23 mouse cellular contexts compared by ENCODE assay signal in genomic region chr7:144244203-144244602, GRCm38 (mm10).
DNase-seq lines count a peak whose midpoint lies in the region; ATAC-seq and TF ChIP-seq lines count a peak whose summit lies in the region.
"Had no signal": no experiment of that assay in that cellular context is flagged by ENCODE, and none has a peak within 500 bp of the region (broad histone marks: within the 10 kb centered on the region; RNA-seq: fewer than 3 reads in every experiment).

No protein-coding gene starts in this region.

- WGBS in forebrain, postnatal 0 days, result 72% methylated on average over 6 of the region's 6 CpGs
- WGBS in forebrain, embryonic 12.5 days, result 90% methylated on average over 6 of the region's 6 CpGs
- 61% methylated on average over 6 of the region's 6 CpGs for WGBS in kidney, embryonic 16.5 days
- 87% methylated on average over 6 of the region's 6 CpGs for WGBS in hindbrain, embryonic 10.5 days

- 0 out of 2 replicates have a peak overlapping the region, but pooled peaks have one; percentile 9 for H3K27ac ChIP-seq in forebrain, postnatal 0 days (ENCODE audit: low read depth, low read length)
- H3K27ac ChIP-seq in forebrain, embryonic 12.5 days, result no peak overlapping the region
- H3K27ac ChIP-seq in kidney, embryonic 16.5 days (ENCODE audit: low read length), result no peak overlapping the region
- H3K27ac ChIP-seq in hindbrain, embryonic 10.5 days, result no peak overlapping the region
- H3K27ac ChIP-seq: forebrain, embryonic 10.5 days; hindbrain, embryonic 13.5 days; intestine, embryonic 15.5 days had no signal

- no peak for DNase-seq in forebrain, postnatal 0 days
- no peak for DNase-seq in kidney, adult 9 months
- DNase-seq in retina, postnatal 1 day, result peak; percentile 48
- DNase-seq in retina, embryonic 14.5 days (ENCODE audit: low spot score), result no peak
- DNase-seq in brain, adult 2 months (ENCODE audit: low read depth, low spot score), result peak; percentile 50
- no peak for DNase-seq in hindbrain, embryonic 10.5 days (ENCODE audit: low spot score)
- DNase-seq: adrenal gland, postnatal 10 days; adrenal gland, postnatal 36 days; cerebellum, adult 11 months; cerebellum, adult 8-10 months; cerebellum, postnatal 14 days; gastrocnemius, postnatal 10 days; gastrocnemius, postnatal 36 days; heart, adult 11 months had no signal

- ATAC-seq in forebrain, postnatal 0 days, result no peak
- no peak for ATAC-seq in forebrain, embryonic 12.5 days (ENCODE audit: low FRiP score)
- ATAC-seq in kidney, embryonic 16.5 days (ENCODE audit: low FRiP score, low TSS enrichment), result 0 out of 2 replicates have a peak, but pooled peaks have one; percentile 35
- ATAC-seq: CD4-positive, CD25-positive, alpha-beta regulatory T cell, adult 4 months; forebrain, embryonic 14.5 days; hindbrain, embryonic 16.5 days; intestine, embryonic 15.5 days had no signal

- no peaks in the 10 kb centered on the region for H3K9me3 ChIP-seq in forebrain, postnatal 0 days (ENCODE audit: low read length)
- H3K9me3 ChIP-seq in forebrain, embryonic 12.5 days, result no peaks in the 10 kb centered on the region
- H3K9me3 ChIP-seq in kidney, embryonic 16.5 days (ENCODE audit: low read length), result no peaks in the 10 kb centered on the region
- H3K9me3 ChIP-seq in hindbrain, embryonic 10.5 days, result no peaks in the 10 kb centered on the region
- H3K9me3 ChIP-seq: forebrain, embryonic 10.5 days; hindbrain, embryonic 13.5 days; intestine, embryonic 15.5 days had no signal

- no peak overlapping the region for H3K4me3 ChIP-seq in forebrain, postnatal 0 days (ENCODE audit: low read depth, low read length)
- no peak overlapping the region for H3K4me3 ChIP-seq in forebrain, embryonic 12.5 days (replicated peaks)
- no peak overlapping the region for H3K4me3 ChIP-seq in kidney, embryonic 16.5 days (ENCODE audit: low read length)
- H3K4me3 ChIP-seq in hindbrain, embryonic 10.5 days, result no peak overlapping the region
- H3K4me3 ChIP-seq: forebrain, embryonic 10.5 days; hindbrain, embryonic 13.5 days; intestine, embryonic 15.5 days had no signal

- no peak for TF ChIP-seq CTCF in forebrain, postnatal 0 days (IDR thresholded peaks at IDR 0.05; ENCODE audit: low read depth)

- H3K27me3 ChIP-seq in forebrain, postnatal 0 days (ENCODE audit: insufficient read depth, low read length), result no peaks in the 10 kb centered on the region
- no peaks in the 10 kb centered on the region for H3K27me3 ChIP-seq in forebrain, embryonic 12.5 days
- H3K27me3 ChIP-seq in kidney, embryonic 16.5 days (ENCODE audit: insufficient read depth, low read length), result no peaks in the 10 kb centered on the region
- H3K27me3 ChIP-seq in hindbrain, embryonic 10.5 days (ENCODE audit: insufficient read depth, poor library complexity, severe bottlenecking), result no peaks in the 10 kb centered on the region
- H3K27me3 ChIP-seq: hindbrain, embryonic 13.5 days; intestine, embryonic 15.5 days had no signal

- peaks cover 22% of the 10 kb centered on the region for H3K4me1 ChIP-seq in forebrain, postnatal 0 days (ENCODE audit: insufficient read depth)
- H3K4me1 ChIP-seq in forebrain, embryonic 12.5 days, result peaks cover 22% of the 10 kb centered on the region
- peaks cover 5% of the 10 kb centered on the region; the same call in 1 of the 2 replicates for H3K4me1 ChIP-seq in kidney, embryonic 16.5 days (ENCODE audit: insufficient read depth, low read length)
- peaks cover 35% of the 10 kb centered on the region for H3K4me1 ChIP-seq in hindbrain, embryonic 10.5 days (replicated peaks)
- H3K4me1 ChIP-seq: intestine, embryonic 15.5 days had no signal

- no peaks in the 10 kb centered on the region for H3K36me3 ChIP-seq in forebrain, postnatal 0 days (ENCODE audit: insufficient read depth)
- H3K36me3 ChIP-seq in forebrain, embryonic 12.5 days (replicated peaks), result no peaks in the 10 kb centered on the region
- H3K36me3 ChIP-seq in kidney, embryonic 16.5 days (ENCODE audit: insufficient read depth, low read length), result no peaks in the 10 kb centered on the region
- H3K36me3 ChIP-seq in hindbrain, embryonic 10.5 days, result no peaks in the 10 kb centered on the region
- H3K36me3 ChIP-seq: forebrain, embryonic 10.5 days; hindbrain, embryonic 13.5 days; intestine, embryonic 15.5 days had no signal

- no peak overlapping the region for H3K9ac ChIP-seq in forebrain, postnatal 0 days
- H3K9ac ChIP-seq in forebrain, embryonic 12.5 days, result no peak overlapping the region
- no peak overlapping the region for H3K9ac ChIP-seq in kidney, embryonic 16.5 days (replicated peaks; ENCODE audit: low read length)
- H3K9ac ChIP-seq: hindbrain, embryonic 13.5 days; intestine, embryonic 15.5 days had no signal

- no peak overlapping the region for H3K4me2 ChIP-seq in forebrain, postnatal 0 days (ENCODE audit: low read depth)
- no peak overlapping the region for H3K4me2 ChIP-seq in forebrain, embryonic 12.5 days
- H3K4me2 ChIP-seq in kidney, embryonic 16.5 days (replicated peaks; ENCODE audit: low read depth, low read length), result no peak overlapping the region
- H3K4me2 ChIP-seq: heart, embryonic 11.5 days; hindbrain, embryonic 13.5 days; intestine, embryonic 15.5 days had no signal

Comparison
In these comparisons a context has a peak if more than half of its experiments do, and no peak if none do; other contexts are left out.
1. DNase-seq: peak in retina, postnatal 1 day (single experiment) and brain, adult 2 months (single experiment); none in forebrain, postnatal 0 days (single experiment), kidney, adult 9 months (single experiment), retina, embryonic 14.5 days (single experiment) and hindbrain, embryonic 10.5 days (single experiment).